Comparison of ENCODE assay signal across 29 mouse cellular contexts in genomic region chr1:191176887-191177286, GRCm38 (mm10). TPM values are rescaled to one million over a fixed set of nuclear protein-coding genes. Genes with fewer than 3 reads are reported as not detected.
DNase-seq lines count a peak whose midpoint lies in the region; ATAC-seq and TF ChIP-seq lines count a peak whose summit lies in the region.
"Had no signal": no experiment of that assay in that cellular context is flagged by ENCODE, and none has a peak within 500 bp of the region (broad histone marks: within the 10 kb centered on the region; RNA-seq: fewer than 3 reads in every experiment).

No protein-coding gene starts in this region.

- no peaks in the 10 kb centered on the region for H3K36me3 ChIP-seq in megakaryocyte, embryonic 14.5 days (replicated peaks; ENCODE audit: low read length)
- 0 out of 2 replicates have a peak, but pooled peaks cover 2% of the 10 kb centered on the region for H3K36me3 ChIP-seq in intestine, postnatal 0 days (ENCODE audit: control insufficient read depth, insufficient read depth)
- H3K36me3 ChIP-seq in midbrain, embryonic 13.5 days, result no peaks in the 10 kb centered on the region
- H3K36me3 ChIP-seq: embryonic facial prominence, embryonic 13.5 days; embryonic facial prominence, embryonic 15.5 days; forebrain, embryonic 10.5 days; forebrain, embryonic 12.5 days; G1E had no signal

- no peak for DNase-seq in left cerebral cortex, postnatal 10 days (ENCODE audit: extremely low spot score in 1 of 2, low spot score in 2 of 2)
- DNase-seq: adrenal gland, adult 8-10 months; adrenal gland, postnatal 14 days; adrenal gland, postnatal 36 days; B cell, adult 2 months; cerebellum, adult 11-12 months; cerebellum, adult 2 months; cerebellum, adult 9-10 months; cerebellum, postnatal 10 days; cerebellum, postnatal 25 days; embryo, embryonic 11 days had no signal

- intact Hi-C loops in left cerebral cortex, postnatal 10 days (cut with DNase I), result no loop called here

- H3K27me3 ChIP-seq in megakaryocyte, embryonic 14.5 days (replicated peaks), result peaks cover 83% of the 10 kb centered on the region
- H3K27me3 ChIP-seq in intestine, postnatal 0 days (replicated peaks; ENCODE audit: control insufficient read depth, insufficient read depth, low read length), result no peaks in the 10 kb centered on the region
- H3K27me3 ChIP-seq in midbrain, embryonic 13.5 days, result peaks cover 34% of the 10 kb centered on the region
- H3K27me3 ChIP-seq: CH12.LX, Patski had no signal

- H3K4me1 ChIP-seq in megakaryocyte, embryonic 14.5 days, result peaks cover 35% of the 10 kb centered on the region
- peaks cover 23% of the 10 kb centered on the region for H3K4me1 ChIP-seq in intestine, postnatal 0 days (replicated peaks; ENCODE audit: control insufficient read depth, insufficient read depth, low read length)
- H3K4me1 ChIP-seq in midbrain, embryonic 13.5 days (replicated peaks), result peaks cover 7% of the 10 kb centered on the region; the same call in 1 of the 2 replicates

- no peak for TF ChIP-seq CTCF in intestine, postnatal 0 days (IDR thresholded peaks at IDR 0.05; ENCODE audit: low read depth)

- H3K4me2 ChIP-seq in intestine, postnatal 0 days (replicated peaks; ENCODE audit: low read depth), result no peak overlapping the region
- H3K4me2 ChIP-seq in midbrain, embryonic 13.5 days (replicated peaks), result no peak overlapping the region
- H3K4me2 ChIP-seq: embryonic facial prominence, embryonic 13.5 days; embryonic facial prominence, embryonic 15.5 days; forebrain, embryonic 12.5 days had no signal

- H3K9me3 ChIP-seq in megakaryocyte, embryonic 14.5 days, result no peaks in the 10 kb centered on the region
- no peaks in the 10 kb centered on the region for H3K9me3 ChIP-seq in intestine, postnatal 0 days (ENCODE audit: control insufficient read depth)
- no peaks in the 10 kb centered on the region for H3K9me3 ChIP-seq in midbrain, embryonic 13.5 days
- H3K9me3 ChIP-seq: embryonic facial prominence, embryonic 13.5 days; embryonic facial prominence, embryonic 15.5 days; forebrain, embryonic 10.5 days; forebrain, embryonic 12.5 days; G1E had no signal

- peak overlapping the region; percentile 75 for H3K4me3 ChIP-seq in megakaryocyte, embryonic 14.5 days (replicated peaks)
- no peak overlapping the region for H3K4me3 ChIP-seq in intestine, postnatal 0 days (ENCODE audit: low read depth, low read length)
- H3K4me3 ChIP-seq in midbrain, embryonic 13.5 days (replicated peaks), result no peak overlapping the region
- H3K4me3 ChIP-seq: embryonic facial prominence, embryonic 13.5 days; embryonic facial prominence, embryonic 15.5 days; erythroblast, embryonic 14.5 days; forebrain, embryonic 10.5 days; forebrain, embryonic 12.5 days had no signal

- H3K27ac ChIP-seq in intestine, postnatal 0 days (ENCODE audit: low read depth, low read length), result no peak overlapping the region
- H3K27ac ChIP-seq in midbrain, embryonic 13.5 days, result no peak overlapping the region
- H3K27ac ChIP-seq: embryonic facial prominence, embryonic 13.5 days; embryonic facial prominence, embryonic 15.5 days; forebrain, embryonic 10.5 days; forebrain, embryonic 12.5 days had no signal

- ATAC-seq in megakaryocyte, adult 5-6 weeks (ENCODE audit: poor library complexity, severe bottlenecking), result no peak
- ATAC-seq in intestine, postnatal 0 days, result peak; percentile 32; the same call in 1 of the 2 replicates
- no peak for ATAC-seq in midbrain, embryonic 13.5 days
- ATAC-seq: activated CD4-positive, CD25-positive, alpha-beta regulatory T cell, adult 4 months; CD4-positive, CD25-positive, alpha-beta regulatory T cell, adult 4 months; forebrain, embryonic 14.5 days; forebrain, embryonic 16.5 days; Patski had no signal

- 54% methylated on average over 7 of the region's 7 CpGs for WGBS in intestine, postnatal 0 days
- 81% methylated on average over 7 of the region's 7 CpGs for WGBS in midbrain, embryonic 13.5 days

- no peak overlapping the region for H3K9ac ChIP-seq in intestine, postnatal 0 days (ENCODE audit: low read depth, low read length)
- H3K9ac ChIP-seq in midbrain, embryonic 13.5 days (replicated peaks), result no peak overlapping the region
- H3K9ac ChIP-seq: embryonic facial prominence, embryonic 13.5 days; embryonic facial prominence, embryonic 15.5 days; forebrain, embryonic 12.5 days had no signal

RNA-seq across cellular contexts. Expression of gene Fam71a, which starts 12.3 kb away (rescaled TPM):
- polyA plus RNA-seq in megakaryocyte, embryonic 14.5 days (2012; ENCODE audit: insufficient read depth, low replicate concordance), result not detected in 2 replicates
- total RNA-seq in megakaryocyte, adult 5-6 weeks (2015), result 0.14 and 0.49 TPM in 2 replicates
- total RNA-seq in megakaryocyte, adult 5-6 weeks (2017), result 0.24 TPM in 1 of 2 replicates, not detected in the other
- polyA plus RNA-seq in intestine, postnatal 0 days (2015; fragmentation: Nextera tagmentation; extraction: Ambion mirVana), result not detected in 2 replicates
- not detected for total RNA-seq in left cerebral cortex, postnatal 10 days (2021)
- not detected in 2 replicates for polyA plus RNA-seq in midbrain, embryonic 13.5 days (2015; fragmentation: Nextera tagmentation; extraction: Ambion mirVana)
- total RNA-seq: adrenal gland, adult 18-20 months; adrenal gland, adult 8-10 months; adrenal gland, postnatal 14 days; adrenal gland, postnatal 36 days; CH12.LX had no signal
- polyA plus RNA-seq: activated CD4-positive, CD25-positive, alpha-beta regulatory T cell, adult 4 months; CD4-positive, CD25-positive, alpha-beta regulatory T cell, adult 4 months; cerebellum, adult 2 months; embryonic facial prominence, embryonic 11.5 days; embryonic facial prominence, embryonic 13.5 days; embryonic facial prominence, embryonic 15.5 days; erythroblast, embryonic 14.5 days; forebrain, embryonic 10.5 days; forebrain, embryonic 12.5 days; forebrain, embryonic 14.5 days; forebrain, embryonic 16.5 days; G1E had no signal

RNA-seq across cellular contexts. Expression of gene Atf3, which starts 41.0 kb away (rescaled TPM):
- polyA plus RNA-seq in megakaryocyte, embryonic 14.5 days (2012; ENCODE audit: insufficient read depth, low replicate concordance), result 3.4 and 9.5 TPM in 2 replicates
- total RNA-seq in megakaryocyte, adult 5-6 weeks (2015), result 15.5 and 38.2 TPM in 2 replicates
- total RNA-seq in megakaryocyte, adult 5-6 weeks (2017), result 19.3 and 57.2 TPM in 2 replicates
- polyA plus RNA-seq in intestine, postnatal 0 days (2015; fragmentation: Nextera tagmentation; extraction: Ambion mirVana), result 5.0 and 6.7 TPM in 2 replicates
- total RNA-seq in left cerebral cortex, postnatal 10 days (2021), result under 1 TPM; 0.39 to 0.77 TPM
- 0.83 and 1.2 TPM in 2 replicates for polyA plus RNA-seq in midbrain, embryonic 13.5 days (2015; fragmentation: Nextera tagmentation; extraction: Ambion mirVana)
- polyA plus RNA-seq: activated CD4-positive, CD25-positive, alpha-beta regulatory T cell, adult 4 months; CD4-positive, CD25-positive, alpha-beta regulatory T cell, adult 4 months; G1E had no signal
